Mouse (Mus musculus): ENCODE results near the gene Tmcc2. TPM values are rescaled to one million over a fixed set of nuclear protein-coding genes. Genes with fewer than 3 reads are reported as not detected.

The Tmcc2 gene
- polyA plus RNA-seq, 1 experiment from 2014 or later, result 16.7 TPM

GRCm38 (mm10) chr1:132329656-132330055, 61.4 kb downstream of the Tmcc2 start:
- 92% methylated on average over 7 of the region's 7 CpGs for WGBS
- H3K9me3 ChIP-seq (replicated peaks), result no peaks in the 10 kb centered on the region
- peaks cover 71% of the 10 kb centered on the region for H3K36me3 ChIP-seq (ENCODE audit: poor library complexity, severe bottlenecking)
- peaks cover 71% of the 10 kb centered on the region for H3K4me1 ChIP-seq
- no peak overlapping the region for H3K27ac ChIP-seq
- no peak overlapping the region for H3K4me3 ChIP-seq
- ATAC-seq, result no peak
- no peak overlapping the region for H3K4me2 ChIP-seq
- no peak overlapping the region for H3K9ac ChIP-seq
- H3K27me3 ChIP-seq, result no peaks in the 10 kb centered on the region

DNA sequence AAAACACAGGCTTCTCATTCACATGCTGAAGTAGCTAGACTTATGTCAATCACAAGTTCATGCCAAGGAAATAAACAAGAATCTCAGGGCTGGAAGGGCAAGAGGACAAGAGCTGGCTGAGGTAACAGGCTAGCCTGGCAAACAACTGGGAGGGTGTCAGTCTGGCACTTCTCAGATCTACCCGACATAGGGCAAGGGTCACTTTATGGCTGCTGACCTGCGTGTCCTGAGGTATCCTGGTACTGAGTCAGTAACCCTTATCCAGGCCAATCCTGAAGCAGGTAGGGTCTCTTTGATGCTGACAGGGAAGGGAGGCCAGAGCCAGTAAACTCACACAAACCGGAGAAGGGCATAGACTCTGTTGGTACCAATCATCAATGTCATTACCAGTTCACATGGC, 62.5 kb downstream of the Tmcc2 start:
- Histone ChIP-seq H3K27me3 (no peaks in the 10 kb centered on the region), H3K36me3 (ENCODE audit: poor library complexity, severe bottlenecking) (peaks cover 71% of the 10 kb centered on the region), H3K4me2 (no peak overlapping the region), H3K4me1 (peaks cover 72% of the 10 kb centered on the region), H3K9ac (no peak overlapping the region), H3K9me3 (replicated peaks) (no peaks in the 10 kb centered on the region), H3K4me3 (no peak overlapping the region), H3K27ac (no peak overlapping the region)
- no peak for ATAC-seq
- WGBS, result 88% methylated on average over 3 of the region's 3 CpGs

DNA sequence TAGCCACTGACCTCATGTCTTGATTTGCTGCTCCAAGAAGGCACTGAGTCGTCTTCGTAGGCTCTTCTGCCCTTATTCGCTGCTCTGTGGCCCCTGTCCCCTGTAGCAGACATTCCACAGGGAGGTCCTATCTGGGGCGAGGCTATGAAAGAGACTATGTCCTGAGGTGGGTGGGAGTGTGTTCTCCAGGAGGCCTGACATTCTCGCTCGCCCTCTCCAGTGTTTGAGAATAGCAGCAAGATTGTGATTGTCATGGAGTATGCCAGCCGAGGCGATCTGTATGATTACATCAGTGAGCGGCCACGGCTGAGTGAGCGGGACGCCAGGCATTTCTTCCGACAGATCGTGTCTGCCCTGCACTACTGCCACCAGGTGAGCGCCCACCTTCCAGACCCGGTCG, 63.6 kb downstream of the Tmcc2 start:
- WGBS, result 81% methylated on average over 17 of the region's 17 CpGs
- H3K9me3 ChIP-seq (replicated peaks), result no peaks in the 10 kb centered on the region
- H3K4me3 ChIP-seq, result no peak overlapping the region
- H3K9ac ChIP-seq, result no peak overlapping the region
- 0 out of 2 replicates have a peak overlapping the region, but pooled peaks have one; percentile 0 for H3K4me2 ChIP-seq
- H3K27me3 ChIP-seq, result no peaks in the 10 kb centered on the region
- peaks cover 64% of the 10 kb centered on the region for H3K36me3 ChIP-seq (ENCODE audit: poor library complexity, severe bottlenecking)
- peaks cover 72% of the 10 kb centered on the region for H3K4me1 ChIP-seq
- peak overlapping the region; percentile 83 for H3K27ac ChIP-seq
- ATAC-seq, result no peak

DNA sequence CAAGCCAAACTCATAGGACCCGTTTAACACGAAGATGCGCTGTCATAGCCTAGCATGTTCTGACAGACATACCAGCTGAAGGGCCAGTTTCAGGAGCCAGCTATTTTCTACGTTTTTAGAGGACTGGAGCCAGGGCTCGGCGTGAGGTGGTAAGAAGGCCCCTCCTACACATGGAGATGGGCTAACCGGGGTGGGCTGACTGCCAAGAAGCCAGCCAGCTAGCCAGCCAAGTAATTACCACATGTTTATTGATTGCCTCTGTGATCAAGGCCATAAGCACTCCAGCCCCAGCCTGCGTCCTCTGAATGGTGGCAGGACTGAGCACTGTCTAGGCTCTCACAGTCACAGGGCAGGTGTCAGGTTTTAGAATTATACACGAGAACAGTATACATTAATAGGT, 64.3 kb downstream of the Tmcc2 start:
- H3K4me3 ChIP-seq, result no peak overlapping the region
- H3K4me2 ChIP-seq, result 0 out of 2 replicates have a peak overlapping the region, but pooled peaks have one; percentile 0
- peaks cover 57% of the 10 kb centered on the region for H3K36me3 ChIP-seq (ENCODE audit: poor library complexity, severe bottlenecking)
- WGBS, result 19% methylated on average over 9 of the region's 9 CpGs
- H3K27me3 ChIP-seq, result no peaks in the 10 kb centered on the region
- peak overlapping the region; percentile 83 for H3K27ac ChIP-seq
- no peaks in the 10 kb centered on the region for H3K9me3 ChIP-seq (replicated peaks)
- peaks cover 72% of the 10 kb centered on the region for H3K4me1 ChIP-seq
- ATAC-seq, result peak; percentile 50
- H3K9ac ChIP-seq, result no peak overlapping the region; the same call in 1 of the 2 replicates

DNA sequence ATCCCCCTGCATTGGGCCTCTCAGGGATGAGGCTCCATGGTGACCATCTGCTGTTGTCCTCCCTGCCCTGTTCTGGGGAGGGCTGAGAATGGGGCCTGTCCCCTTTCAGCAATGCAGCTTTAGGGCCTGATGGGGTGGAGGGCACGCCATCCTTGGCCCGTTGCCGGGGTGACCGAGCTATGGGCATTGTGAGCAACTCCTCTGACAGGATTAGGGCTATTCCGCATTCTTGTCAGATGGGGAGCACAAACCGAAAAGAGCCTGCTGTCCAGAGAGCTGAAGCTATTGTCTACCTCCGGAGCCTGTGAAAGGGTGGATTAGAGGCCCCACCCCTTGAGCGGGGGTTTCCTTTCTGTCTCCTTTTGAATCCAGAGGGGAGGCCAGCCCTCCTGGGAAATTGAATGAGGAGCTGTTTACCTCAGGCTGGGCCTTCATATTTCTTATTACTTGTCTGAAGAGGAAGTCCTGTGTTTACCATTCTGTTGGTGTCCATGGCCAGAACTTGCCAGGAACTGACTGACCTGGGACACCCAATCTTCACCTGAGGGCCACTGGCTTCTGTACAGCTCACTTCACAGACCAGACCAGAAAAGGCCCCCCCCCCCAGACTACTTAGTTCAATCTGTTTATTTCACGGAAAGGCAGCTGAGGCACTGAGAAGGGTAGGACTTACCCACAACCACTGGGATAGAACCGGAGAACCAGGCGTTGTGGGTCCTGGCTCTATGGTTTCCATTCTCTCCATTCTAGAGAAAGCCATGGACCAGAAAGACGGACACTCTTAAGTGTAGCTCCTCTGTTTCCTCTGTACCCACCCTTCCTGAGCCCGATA, 68.2 kb downstream of the Tmcc2 start:
- no peak overlapping the region for H3K4me3 ChIP-seq
- WGBS, result under 1% methylated on average over 13 of the region's 13 CpGs
- peaks cover 100% of the 10 kb centered on the region for H3K4me1 ChIP-seq
- peak overlapping the region; percentile 29 for H3K4me2 ChIP-seq
- H3K27me3 ChIP-seq, result no peaks in the 10 kb centered on the region
- H3K9ac ChIP-seq, result peak overlapping the region; percentile 52
- H3K27ac ChIP-seq, result peak overlapping the region; percentile 99
- no peaks in the 10 kb centered on the region for H3K9me3 ChIP-seq (replicated peaks)
- peak; percentile 80 for ATAC-seq
- H3K36me3 ChIP-seq (ENCODE audit: poor library complexity, severe bottlenecking), result peaks cover 27% of the 10 kb centered on the region

- peaks cover 100% of the 10 kb centered on the region for H3K4me1 ChIP-seq
- ATAC-seq, result no peak
- no peak overlapping the region for H3K4me3 ChIP-seq
- H3K4me2 ChIP-seq, result peak overlapping the region; percentile 29
- 17% methylated on average over 7 of the region's 7 CpGs for WGBS
- H3K27ac ChIP-seq, result peak overlapping the region; percentile 99
- peak overlapping the region; percentile 52 for H3K9ac ChIP-seq
- no peaks in the 10 kb centered on the region for H3K9me3 ChIP-seq (replicated peaks)
- H3K36me3 ChIP-seq (ENCODE audit: poor library complexity, severe bottlenecking), result peaks cover 22% of the 10 kb centered on the region
- H3K27me3 ChIP-seq, result no peaks in the 10 kb centered on the region
Observed at GRCm38 (mm10) chr1:132321821-132322580, 69.1 kb downstream of the Tmcc2 start.

GRCm38 (mm10) chr1:132319242-132319641, 71.8 kb downstream of the Tmcc2 start:
- Histone ChIP-seq H3K36me3 (ENCODE audit: poor library complexity, severe bottlenecking) (peaks cover 5% of the 10 kb centered on the region), H3K9me3 (replicated peaks) (no peaks in the 10 kb centered on the region), H3K27me3 (no peaks in the 10 kb centered on the region), H3K27ac (peak overlapping the region; percentile 99), H3K4me1 (peaks cover 87% of the 10 kb centered on the region), H3K9ac (peak overlapping the region; percentile 90; the same call in 1 of the 2 replicates), H3K4me2 (peak overlapping the region; percentile 87), H3K4me3 (peak overlapping the region; percentile 81)
- ATAC-seq, result peak; percentile 4; the same call in 1 of the 2 replicates
- 12% methylated on average over 5 of the region's 5 CpGs for WGBS

- peak overlapping the region; percentile 87 for H3K4me2 ChIP-seq
- H3K4me1 ChIP-seq, result peaks cover 77% of the 10 kb centered on the region
- peak overlapping the region; percentile 99 for H3K27ac ChIP-seq
- peaks cover 5% of the 10 kb centered on the region for H3K36me3 ChIP-seq (ENCODE audit: poor library complexity, severe bottlenecking)
- H3K9me3 ChIP-seq (replicated peaks), result no peaks in the 10 kb centered on the region
- H3K27me3 ChIP-seq, result no peaks in the 10 kb centered on the region
- peak overlapping the region; percentile 90 for H3K9ac ChIP-seq
- ATAC-seq, result no peak
- WGBS, result 16% methylated on average over 8 of the region's 8 CpGs
- peak overlapping the region; percentile 81 for H3K4me3 ChIP-seq
Observed at GRCm38 (mm10) chr1:132317894-132318863, 72.9 kb downstream of the Tmcc2 start.

GRCm38 (mm10) chr1:132317413-132317812, 73.7 kb downstream of the Tmcc2 start:
- peak; percentile 3; the same call in 1 of the 2 replicates for ATAC-seq
- WGBS, result 6% methylated on average over 4 of the region's 4 CpGs
- H3K4me3 ChIP-seq, result peak overlapping the region; percentile 81
- peak overlapping the region; percentile 99 for H3K27ac ChIP-seq
- H3K4me2 ChIP-seq, result peak overlapping the region; percentile 87
- H3K27me3 ChIP-seq, result no peaks in the 10 kb centered on the region
- peaks cover 5% of the 10 kb centered on the region for H3K36me3 ChIP-seq (ENCODE audit: poor library complexity, severe bottlenecking)
- peaks cover 69% of the 10 kb centered on the region for H3K4me1 ChIP-seq
- peak overlapping the region; percentile 90 for H3K9ac ChIP-seq
- H3K9me3 ChIP-seq (replicated peaks), result no peaks in the 10 kb centered on the region

DNA sequence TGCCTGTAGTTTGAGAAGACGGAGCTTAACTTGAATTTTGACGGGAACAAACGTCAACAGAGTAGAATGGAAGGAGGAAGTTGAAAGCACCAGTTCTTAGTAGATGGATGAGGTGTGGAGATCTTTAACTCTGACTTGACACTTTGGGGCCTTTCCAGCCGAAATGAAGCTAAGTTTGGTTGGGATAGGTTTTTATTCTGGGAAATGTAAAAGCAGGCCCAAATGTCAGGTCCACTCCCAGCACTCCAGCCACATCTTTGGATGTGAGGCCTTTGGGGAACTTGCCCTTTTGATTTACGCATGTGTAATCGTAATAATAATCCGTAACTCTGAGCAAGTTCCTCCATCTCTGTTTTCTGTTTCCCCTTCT, 74.5 kb downstream of the Tmcc2 start:
- no peak for ATAC-seq
- Histone ChIP-seq H3K4me1 (peaks cover 61% of the 10 kb centered on the region), H3K27ac (peak overlapping the region; percentile 99), H3K4me2 (peak overlapping the region; percentile 87), H3K9me3 (replicated peaks) (no peaks in the 10 kb centered on the region), H3K36me3 (ENCODE audit: poor library complexity, severe bottlenecking) (peaks cover 5% of the 10 kb centered on the region), H3K9ac (peak overlapping the region; percentile 90), H3K4me3 (peak overlapping the region; percentile 81), H3K27me3 (no peaks in the 10 kb centered on the region)
- 15% methylated on average over 7 of the region's 7 CpGs for WGBS

DNA sequence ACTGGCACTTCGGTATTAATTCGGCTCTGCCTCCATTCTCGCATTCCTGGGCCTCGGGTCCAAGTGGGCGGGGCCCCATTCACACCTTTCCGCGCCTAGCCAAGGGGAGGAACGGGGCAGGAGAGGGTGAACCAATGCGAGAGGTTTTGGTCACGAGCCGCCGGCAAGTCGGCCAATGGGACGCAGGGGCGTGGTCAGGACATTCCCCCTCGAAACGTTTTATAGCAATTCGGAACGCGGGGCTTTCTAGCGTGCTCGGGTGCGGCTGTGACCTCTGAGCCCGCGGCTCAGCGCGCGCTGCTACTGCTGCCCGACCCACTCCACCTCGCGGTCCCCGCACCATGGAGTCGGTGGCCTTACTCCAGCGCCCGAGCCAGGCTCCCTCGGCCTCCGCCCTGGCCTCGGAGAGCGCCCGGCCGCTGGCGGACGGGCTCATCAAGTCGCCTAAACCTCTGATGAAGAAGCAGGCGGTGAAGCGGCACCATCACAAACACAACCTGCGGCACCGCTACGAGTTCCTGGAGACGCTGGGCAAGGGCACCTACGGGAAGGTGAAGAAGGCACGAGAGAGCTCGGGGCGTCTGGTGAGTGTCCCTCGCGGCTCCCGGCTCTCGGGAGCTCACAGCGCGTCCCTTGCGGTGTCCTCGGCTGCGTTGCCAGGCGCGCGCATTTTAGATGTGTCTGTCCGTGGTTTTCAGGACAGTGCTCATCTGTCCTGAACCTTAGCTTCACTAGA, 75.0 kb downstream of the Tmcc2 start, which contains the start of gene Nuak2:
TSS of gene Nuak2 (plus strand) at position 238 of the 736 bp plus-strand sequence.
- H3K4me3 ChIP-seq, result peak within 1 kb of the TSS; percentile 81
- under 1% methylated on average over 67 of the region's 67 CpGs for WGBS
- peak within 1 kb of the TSS; percentile 87 for H3K4me2 ChIP-seq
- H3K4me1 ChIP-seq, result peaks cover 58% of the 10 kb centered on the region
- H3K9me3 ChIP-seq (replicated peaks), result no peaks in the 10 kb centered on the region
- H3K36me3 ChIP-seq (ENCODE audit: poor library complexity, severe bottlenecking), result peaks cover 5% of the 10 kb centered on the region
- H3K27me3 ChIP-seq, result no peaks in the 10 kb centered on the region
- peak; percentile 88 for ATAC-seq
- peak within 1 kb of the TSS; percentile 99 for H3K27ac ChIP-seq
- peak within 1 kb of the TSS; percentile 90 for H3K9ac ChIP-seq
